Mouse (Mus musculus) ES-Bruce4 (cell line): ENCODE measurements around the gene Plbd2. TPM values are rescaled to one million over a fixed set of nuclear protein-coding genes. Genes with fewer than 3 reads are reported as not detected.

ENCODE experiments used
- H3K27ac ChIP-seq: 2 replicates; pipeline ENCODE4 v1.5.1; 2012; ENCODE audit warnings: low read length, inconsistent platforms; ENCODE audit not compliant: insufficient read depth
- H3K27me3 ChIP-seq: 2 replicates; pipeline ENCODE4 v1.6.1; 2012; ENCODE audit warnings: mild to moderate bottlenecking, low read length, inconsistent platforms; ENCODE audit not compliant: control insufficient read depth, poor library complexity, insufficient read depth, severe bottlenecking
- H3K36me3 ChIP-seq: 2 replicates; pipeline ENCODE4 v1.6.1; 2012; ENCODE audit warnings: inconsistent platforms, mild to moderate bottlenecking, low read length, moderate library complexity; ENCODE audit not compliant: control insufficient read depth, poor library complexity, insufficient read depth, severe bottlenecking
- H3K4me1 ChIP-seq: one replicate; pipeline ENCODE4 v1.8.1; 2011; ENCODE audit warnings: low read length; ENCODE audit not compliant: control insufficient read depth, insufficient read depth
- H3K4me3 ChIP-seq: 2 replicates; pipeline ENCODE4 v1.5.1; 2011; ENCODE audit warnings: low read depth, mild to moderate bottlenecking, low read length
- H3K9ac ChIP-seq: 2 replicates; pipeline ENCODE4 v1.6.1; 2012; ENCODE audit warnings: low read depth, mild to moderate bottlenecking, inconsistent platforms; ENCODE audit not compliant: poor library complexity, severe bottlenecking
- H3K9me3 ChIP-seq: replicated peaks from 2 replicates; pipeline ENCODE4 v1.6.1; 2012; ENCODE audit warnings: mild to moderate bottlenecking, low read length, inconsistent platforms; ENCODE audit not compliant: control insufficient read depth, poor library complexity, insufficient read depth, severe bottlenecking
- CTCF ChIP-seq: IDR thresholded peaks from one replicate; pipeline ENCODE4 v1.8.1; 2011; ENCODE audit warnings: low read depth, low read length
- EP300 ChIP-seq: IDR thresholded peaks from 2 replicates; pipeline ENCODE4 v1.6.1; 2011; ENCODE audit warnings: low read depth, low read length; ENCODE audit not compliant: insufficient read depth
- POLR2A ChIP-seq: IDR thresholded peaks from one replicate; pipeline ENCODE4 v1.8.1; 2011; ENCODE audit warnings: low read length; ENCODE audit not compliant: insufficient read depth
- polyA plus RNA-seq: library from polyadenylated mRNA; stranded (reverse); fragments of >200 nt; gene quantifications from 2 replicates; pipeline ENCODE4 v1.2.4, GENCODE M21; 2011; ENCODE audit warnings: low read depth; ENCODE audit not compliant: missing spikeins, insufficient read depth, insufficient read length

Gene Plbd2
- polyA plus RNA-seq, 1 experiment, result 22.1 TPM

- TF ChIP-seq EP300 (no peak), CTCF (no peak)
- H3K4me1 ChIP-seq, result no peaks in the 10 kb centered on the region
- H3K27ac ChIP-seq, result no peak within 1 kb of the TSS
- no peaks in the 10 kb centered on the region for H3K27me3 ChIP-seq
- H3K4me3 ChIP-seq, result peak within 1 kb of the TSS; percentile 23; the same call in 1 of the 2 replicates
- no peak within 1 kb of the TSS for H3K9ac ChIP-seq
- no peaks in the 10 kb centered on the region for H3K9me3 ChIP-seq
- H3K36me3 ChIP-seq, result no peaks in the 10 kb centered on the region
Observed at GRCm38 (mm10) chr5:120476296-120476695, 27.1 kb downstream of the Plbd2 start, which contains the start of gene Sds. Gene Sds (plus strand): TSS chr5:120476526.

DNA sequence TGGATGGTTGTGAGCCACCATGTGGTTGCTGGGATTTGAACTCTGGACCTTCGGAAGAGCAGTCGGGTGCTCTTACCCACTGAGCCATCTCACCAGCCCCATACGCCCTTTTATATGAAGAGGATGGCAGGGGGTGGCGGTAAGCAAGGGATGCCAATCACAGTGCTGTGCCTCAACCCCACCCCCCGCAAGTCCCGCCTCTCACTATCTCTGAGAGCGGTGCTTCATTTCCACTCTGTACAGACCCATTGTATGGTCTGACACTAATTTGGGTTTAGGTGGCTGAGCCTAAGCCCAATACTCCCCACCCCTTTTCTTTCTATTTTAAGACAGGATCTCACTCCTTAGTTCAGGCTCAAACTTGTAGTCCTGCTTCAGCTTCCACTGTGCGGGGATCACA is 27.6 kb downstream of the Plbd2 start:
- no peak for TF ChIP-seq POLR2A
- no peak for TF ChIP-seq CTCF
- TF ChIP-seq EP300, result no peak
- Histone ChIP-seq H3K27ac (no peak overlapping the region), H3K27me3 (no peaks in the 10 kb centered on the region), H3K36me3 (no peaks in the 10 kb centered on the region), H3K4me3 (peak overlapping the region; percentile 23; the same call in 1 of the 2 replicates), H3K4me1 (no peaks in the 10 kb centered on the region), H3K9me3 (no peaks in the 10 kb centered on the region), H3K9ac (no peak overlapping the region)

- no peak for TF ChIP-seq CTCF
- TF ChIP-seq POLR2A, result no peak
- TF ChIP-seq EP300, result no peak
- H3K9ac ChIP-seq, result no peak overlapping the region
- H3K36me3 ChIP-seq, result no peaks in the 10 kb centered on the region
- H3K9me3 ChIP-seq, result no peaks in the 10 kb centered on the region
- H3K27ac ChIP-seq, result no peak overlapping the region
- no peaks in the 10 kb centered on the region for H3K27me3 ChIP-seq
- no peaks in the 10 kb centered on the region for H3K4me1 ChIP-seq
- no peak overlapping the region for H3K4me3 ChIP-seq
Observed at GRCm38 (mm10) chr5:120473361-120473760, 30.1 kb downstream of the Plbd2 start.

DNA sequence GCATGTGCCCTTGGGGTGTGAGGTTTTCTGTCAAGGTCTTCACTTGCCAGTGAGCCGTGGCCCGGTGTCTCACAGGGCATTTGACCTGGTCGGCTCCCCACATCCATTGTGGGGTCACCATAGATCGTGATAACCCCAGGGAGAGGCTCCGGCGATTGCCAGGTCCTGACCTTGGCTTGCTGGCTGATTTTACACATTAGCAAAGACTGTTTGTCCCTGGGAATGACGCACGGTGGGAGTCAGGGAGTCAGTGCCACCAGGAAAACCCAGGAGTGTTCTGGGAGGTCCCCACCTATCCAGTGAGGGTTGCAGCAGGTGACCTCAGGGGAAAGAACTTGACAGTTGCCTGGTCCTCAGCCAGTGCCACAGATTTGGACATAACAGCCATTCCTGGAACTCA is 30.7 kb downstream of the Plbd2 start, which contains the start of gene Sdsl:
Gene Sdsl (minus strand): TSS at position 41 of the 400 bp plus-strand sequence.
- H3K36me3 ChIP-seq, result no peaks in the 10 kb centered on the region
- no peaks in the 10 kb centered on the region for H3K4me1 ChIP-seq
- H3K27ac ChIP-seq, result no peak within 1 kb of the TSS
- H3K9ac ChIP-seq, result no peak within 1 kb of the TSS
- no peak within 1 kb of the TSS for H3K4me3 ChIP-seq
- H3K27me3 ChIP-seq, result no peaks in the 10 kb centered on the region
- H3K9me3 ChIP-seq, result no peaks in the 10 kb centered on the region
- no peak for TF ChIP-seq CTCF
- no peak for TF ChIP-seq EP300
- TF ChIP-seq POLR2A, result no peak

DNA sequence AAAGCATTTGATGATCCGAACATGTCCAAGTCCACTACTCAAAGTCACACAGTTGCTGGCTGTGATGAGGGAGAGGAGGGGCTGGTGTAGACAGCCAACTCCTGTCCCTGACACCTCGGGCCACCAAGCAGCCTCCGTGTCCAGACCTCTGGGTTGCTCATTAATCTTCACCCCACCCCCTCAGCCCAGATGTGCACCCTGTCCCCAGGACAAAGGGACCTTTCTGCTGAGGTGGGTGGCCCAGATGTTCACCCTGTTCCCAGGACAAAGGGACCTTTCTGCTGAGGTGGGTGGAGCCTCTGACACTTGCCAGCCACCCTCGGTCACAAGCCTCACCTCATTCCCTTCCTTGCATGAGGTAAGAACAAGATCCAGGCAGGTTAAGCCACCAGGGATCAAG is 31.9 kb downstream of the Plbd2 start:
- H3K4me3 ChIP-seq, result no peak overlapping the region
- TF ChIP-seq CTCF (no peak), EP300 (no peak), POLR2A (no peak)
- H3K9me3 ChIP-seq, result no peaks in the 10 kb centered on the region
- no peaks in the 10 kb centered on the region for H3K36me3 ChIP-seq
- H3K4me1 ChIP-seq, result no peaks in the 10 kb centered on the region
- H3K27me3 ChIP-seq, result no peaks in the 10 kb centered on the region
- H3K9ac ChIP-seq, result no peak overlapping the region
- no peak overlapping the region for H3K27ac ChIP-seq

DNA sequence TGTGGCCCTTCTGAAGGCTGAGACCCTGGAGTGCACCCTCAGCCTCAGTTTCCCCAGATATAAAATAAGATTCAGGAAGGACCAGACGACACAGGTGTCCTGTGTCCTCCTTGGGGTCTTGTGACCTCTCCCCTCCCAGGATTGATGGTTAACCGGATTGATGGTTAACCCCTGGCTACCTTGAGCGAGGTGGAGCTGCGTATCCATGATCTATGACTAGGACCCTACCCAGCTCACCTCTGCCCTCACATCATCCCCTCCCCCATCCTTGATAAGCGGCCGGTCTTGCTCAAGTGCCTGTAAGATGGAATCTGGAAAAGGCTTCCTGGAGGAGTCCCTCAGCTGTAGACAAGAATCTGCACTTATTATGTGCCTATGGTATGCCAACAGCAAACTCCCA is 34.6 kb downstream of the Plbd2 start:
- H3K9ac ChIP-seq, result no peak overlapping the region
- H3K27ac ChIP-seq, result no peak overlapping the region
- no peaks in the 10 kb centered on the region for H3K36me3 ChIP-seq
- H3K4me3 ChIP-seq, result no peak overlapping the region
- H3K9me3 ChIP-seq, result no peaks in the 10 kb centered on the region
- H3K4me1 ChIP-seq, result no peaks in the 10 kb centered on the region
- H3K27me3 ChIP-seq, result no peaks in the 10 kb centered on the region
- no peak for TF ChIP-seq CTCF
- no peak for TF ChIP-seq POLR2A
- TF ChIP-seq EP300, result no peak
